Comparison of ENCODE assay signal across 8 mouse cellular contexts in the genomic region with DNA sequence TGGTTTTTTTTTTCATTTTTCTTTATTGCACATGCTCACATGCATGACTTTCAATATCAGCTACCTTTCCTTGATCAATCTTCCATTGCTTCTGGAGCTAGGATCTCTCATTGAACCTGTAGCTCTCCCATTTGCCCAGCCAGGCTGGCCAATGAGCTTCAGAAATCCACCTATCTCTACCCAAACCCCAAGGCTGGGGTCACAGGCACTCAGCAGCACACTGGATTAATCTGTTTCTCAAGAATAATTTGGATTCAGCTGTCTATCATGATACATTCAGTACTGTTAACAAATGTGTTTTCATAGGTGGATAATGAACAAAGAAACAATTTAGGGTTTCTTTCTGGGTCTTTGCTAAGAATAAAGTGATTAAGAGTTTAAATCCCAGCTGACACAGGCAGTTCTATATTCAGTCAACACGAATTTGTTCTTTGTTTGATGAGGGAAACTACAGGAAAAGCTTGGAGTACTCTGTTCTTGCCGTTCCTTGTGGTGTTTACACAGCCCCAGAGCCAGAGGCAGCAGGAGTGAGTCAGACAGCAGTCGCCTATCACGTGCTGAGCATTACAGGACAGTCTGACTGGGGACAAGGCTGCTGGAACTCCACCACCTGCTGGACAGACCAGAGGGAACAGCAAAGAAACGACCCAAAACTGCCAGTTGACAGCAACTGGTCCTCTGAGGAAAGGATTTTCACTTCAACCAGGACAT.
A peak's percentile ranks its signal among the peaks of the same experiment; 100 is the strongest.
DNase-seq lines count a peak whose midpoint lies in the region; ATAC-seq lines count a peak whose summit lies in the region.

No protein-coding gene starts in this region.

- peak; percentile 95 for DNase-seq in adipocyte (ENCODE audit: low spot score)
- DNase-seq in embryo, embryonic 10.5 days (ENCODE audit: low spot score) = peak; percentile 63
- DNase-seq in gonadal fat pad, adult 2 months (ENCODE audit: low read depth) = peak; percentile 31
- peak; percentile 60 for DNase-seq in midbrain, embryonic 14.5 days
- DNase-seq in urinary bladder, adult 18-20 months (ENCODE audit: low spot score in 2 of 2) = peak; percentile 19 to 78
- no peak for DNase-seq in thymus, postnatal 25 days

- ATAC-seq in intestine, embryonic 15.5 days = peak; percentile 97
- peak; percentile 90 for ATAC-seq in limb, embryonic 13.5 days (ENCODE audit: low FRiP score, low read depth)
- ATAC-seq in midbrain, embryonic 14.5 days (ENCODE audit: low FRiP score, low TSS enrichment) = peak; percentile 58; the same call in 1 of the 2 replicates

- H3K4me1 ChIP-seq in intestine, embryonic 15.5 days (replicated peaks) = peaks cover 22% of the 10 kb centered on the region
- peaks cover 5% of the 10 kb centered on the region; the same call in 1 of the 2 replicates for H3K4me1 ChIP-seq in limb, embryonic 13.5 days
- no peaks in the 10 kb centered on the region for H3K4me1 ChIP-seq in midbrain, embryonic 14.5 days (ENCODE audit: control insufficient read depth, insufficient read depth, low read length)

- H3K9me3 ChIP-seq in intestine, embryonic 15.5 days = no peaks in the 10 kb centered on the region
- H3K9me3 ChIP-seq in limb, embryonic 13.5 days = no peaks in the 10 kb centered on the region
- H3K9me3 ChIP-seq in midbrain, embryonic 14.5 days (ENCODE audit: control insufficient read depth, low read length) = no peaks in the 10 kb centered on the region

- no peaks in the 10 kb centered on the region for H3K27me3 ChIP-seq in intestine, embryonic 15.5 days (replicated peaks)
- no peaks in the 10 kb centered on the region for H3K27me3 ChIP-seq in limb, embryonic 13.5 days
- no peaks in the 10 kb centered on the region for H3K27me3 ChIP-seq in midbrain, embryonic 14.5 days (ENCODE audit: control insufficient read depth, insufficient read depth, low read length)

- no peak overlapping the region for H3K4me3 ChIP-seq in intestine, embryonic 15.5 days (replicated peaks)
- H3K4me3 ChIP-seq in limb, embryonic 13.5 days = no peak overlapping the region
- no peak overlapping the region for H3K4me3 ChIP-seq in midbrain, embryonic 14.5 days (replicated peaks; ENCODE audit: low read depth, low read length)

- H3K27ac ChIP-seq in intestine, embryonic 15.5 days = peak overlapping the region; percentile 89
- no peak overlapping the region for H3K27ac ChIP-seq in limb, embryonic 13.5 days
- H3K27ac ChIP-seq in midbrain, embryonic 14.5 days (replicated peaks; ENCODE audit: low read depth, low read length) = no peak overlapping the region

- no peak overlapping the region for H3K9ac ChIP-seq in intestine, embryonic 15.5 days
- H3K9ac ChIP-seq in limb, embryonic 13.5 days = no peak overlapping the region
- H3K9ac ChIP-seq in midbrain, embryonic 14.5 days (replicated peaks; ENCODE audit: low read length) = no peak overlapping the region

- H3K4me2 ChIP-seq in intestine, embryonic 15.5 days (replicated peaks) = peak overlapping the region; percentile 35
- H3K4me2 ChIP-seq in limb, embryonic 13.5 days (replicated peaks) = no peak overlapping the region
- H3K4me2 ChIP-seq in midbrain, embryonic 14.5 days (ENCODE audit: low read length) = no peak overlapping the region

- 3% methylated on average over 5 of the region's 5 CpGs for WGBS in intestine, embryonic 15.5 days
- WGBS in limb, embryonic 13.5 days = 13% methylated on average over 5 of the region's 5 CpGs
- WGBS in midbrain, embryonic 14.5 days = 11% methylated on average over 5 of the region's 5 CpGs

- no peaks in the 10 kb centered on the region for H3K36me3 ChIP-seq in intestine, embryonic 15.5 days
- no peaks in the 10 kb centered on the region for H3K36me3 ChIP-seq in limb, embryonic 13.5 days
- no peaks in the 10 kb centered on the region for H3K36me3 ChIP-seq in midbrain, embryonic 14.5 days (ENCODE audit: control insufficient read depth, insufficient read depth, low read length)
